Mouse (Mus musculus) skeletal muscle tissue, postnatal 0 days (tissue): Measurements from ENCODE around the gene Timm17a. TPM values are rescaled to one million over a fixed set of nuclear protein-coding genes. Genes with fewer than 3 reads are reported as not detected.

Experiments used
- polyA plus RNA-seq: library from polyadenylated mRNA; unstranded; fragments of >200 nt; fragmentation: Nextera tagmentation; extraction: Ambion mirVana; gene quantifications from 2 replicates; pipeline ENCODE4 v1.2.1, GENCODE M21; 2015

Gene Timm17a
- polyA plus RNA-seq, result 326 and 337 TPM in 2 replicates

DNA sequence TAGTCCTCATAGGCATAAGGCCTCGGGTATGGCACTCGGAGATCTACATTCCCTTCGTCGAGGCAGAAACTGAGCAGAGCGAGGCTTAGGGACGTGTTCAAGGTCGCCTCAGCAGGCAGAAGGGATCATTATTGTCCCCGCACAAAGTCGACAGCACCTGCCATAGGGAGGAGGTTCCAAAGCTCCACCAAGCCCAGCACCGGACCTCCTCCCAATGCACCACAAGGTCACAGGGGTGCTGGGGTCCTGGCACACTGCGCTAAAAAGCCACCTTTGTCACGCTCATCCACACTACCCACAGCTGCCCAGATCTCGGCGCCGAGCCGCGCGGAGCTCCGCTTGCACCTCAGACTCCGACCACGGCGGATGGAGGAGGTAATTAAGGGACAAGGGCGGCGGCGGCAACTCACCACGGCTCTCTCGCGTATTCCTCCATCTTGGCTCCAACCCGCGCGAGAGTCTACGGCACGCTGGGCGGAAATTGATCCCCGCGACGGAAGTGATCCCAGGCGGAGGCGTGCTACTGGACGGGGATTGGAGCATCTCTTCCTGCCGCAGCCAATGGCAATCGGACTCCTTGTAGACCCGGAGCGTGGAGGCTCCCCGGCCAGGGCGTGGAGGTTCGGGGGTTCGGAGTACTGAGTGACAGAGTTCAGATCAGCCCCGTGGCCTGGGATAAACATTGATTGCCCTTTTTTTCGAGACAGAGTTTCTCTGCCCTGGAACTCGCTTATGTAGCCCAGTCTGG, at the start of gene Timm17a:
TSS of gene Timm17a (minus strand) at position 495 of the 748 bp plus-strand sequence.

DNA sequence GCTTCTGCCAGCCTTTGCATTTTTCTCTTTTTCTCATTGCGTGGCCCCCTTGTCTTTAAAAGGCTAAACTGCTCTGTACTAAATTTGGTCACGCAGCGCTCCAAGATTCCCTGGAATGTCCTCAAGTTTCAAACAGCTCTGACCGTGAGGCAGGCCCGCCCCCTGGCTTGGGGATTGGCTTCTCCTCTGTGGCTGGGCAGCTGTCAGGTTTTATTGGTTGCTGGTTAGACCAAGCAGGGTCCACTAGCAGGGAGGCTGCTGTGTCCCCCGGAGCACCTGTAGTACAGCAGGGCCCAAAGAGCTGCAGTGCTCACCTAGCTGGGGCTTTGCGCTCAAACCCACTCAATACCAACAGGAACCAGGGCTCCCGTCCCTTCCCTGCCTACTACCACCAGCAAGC, 11.0 kb upstream of the Timm17a start, which contains the start of gene Lmod1:
TSS of gene Lmod1 (plus strand) at position 237 of the 400 bp plus-strand sequence.

DNA sequence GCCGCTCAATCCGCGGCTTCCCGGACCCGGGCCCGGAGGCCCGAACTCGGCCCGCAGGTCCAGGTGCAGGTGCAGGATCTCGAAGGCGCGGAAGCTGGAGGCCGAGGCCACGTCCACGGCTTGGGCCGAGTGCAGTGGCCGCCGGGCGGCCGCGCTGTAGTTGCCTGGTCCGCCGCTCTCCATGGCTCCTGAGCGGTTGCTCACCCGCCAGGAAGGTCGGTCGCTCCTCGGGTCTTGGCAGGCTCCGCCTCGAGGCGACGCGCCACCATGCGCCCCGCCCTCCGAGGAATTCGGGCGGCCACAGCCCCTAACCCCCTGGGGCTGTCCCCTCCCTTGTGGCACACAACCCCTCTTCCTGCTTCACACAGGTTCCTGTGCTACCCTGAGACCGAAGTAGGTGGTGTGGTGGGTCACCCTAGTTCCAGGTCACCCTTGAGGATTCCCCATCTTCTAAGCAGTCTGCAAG, 29.7 kb downstream of the Timm17a start, which contains the start of gene Rnpep:
TSS of gene Rnpep (minus strand) at position 259 of the 466 bp plus-strand sequence.

DNA sequence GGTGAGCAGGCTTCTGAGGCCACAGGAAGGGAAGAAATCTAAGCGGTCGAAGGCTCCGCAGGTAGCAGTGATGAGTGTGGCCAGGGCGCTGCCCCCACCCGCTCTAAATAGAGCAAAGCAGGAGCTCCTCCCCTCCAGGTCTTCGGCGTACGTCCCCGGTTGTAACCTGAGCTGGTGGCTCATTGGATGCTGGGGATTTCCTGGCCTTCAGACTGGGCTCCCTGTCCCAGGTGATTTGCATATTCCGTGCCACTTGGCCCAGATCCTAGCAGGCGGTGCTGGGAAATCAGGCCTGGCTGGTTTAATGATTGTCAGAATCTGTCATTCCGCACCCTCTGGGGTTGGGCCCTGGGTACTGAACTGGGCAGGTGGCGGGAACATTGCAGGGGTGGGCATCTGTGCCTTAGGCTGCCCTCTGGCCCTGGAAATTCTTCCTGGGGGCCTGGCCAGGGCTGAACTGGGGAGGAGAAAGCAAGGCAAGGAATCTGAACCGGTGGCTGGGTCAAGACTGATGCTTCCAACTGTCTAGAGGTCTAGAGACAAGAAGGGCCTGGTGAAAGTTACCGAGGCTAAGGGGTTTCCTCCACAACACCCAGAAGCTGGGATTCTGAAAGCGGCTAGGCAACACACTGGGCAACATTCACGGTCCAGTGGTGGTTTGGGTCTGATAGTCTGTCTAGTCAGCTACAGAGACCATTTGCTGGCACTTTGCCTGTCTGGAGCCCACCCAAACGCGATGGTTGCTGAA, 55.0 kb downstream of the Timm17a start, which contains the start of gene Elf3:
TSS of gene Elf3 (minus strand) at position 189 of the 748 bp plus-strand sequence.

Other genes starting within 250 kb of the Timm17a start
- gene Lgr6, start 208.5 kb downstream of the Timm17a start, polyA plus RNA-seq, result 0.24 and 0.88 TPM in 2 replicates
- 0.91 and 1.4 TPM in 2 replicates for gene Ptpn7, start 181.1 kb downstream of the Timm17a start, polyA plus RNA-seq
- 35.1 and 38.0 TPM in 2 replicates for gene Arl8a, start 167.0 kb downstream of the Timm17a start, polyA plus RNA-seq
- 0.59 and 0.60 TPM in 2 replicates for gene Gpr37l1, start 146.1 kb downstream of the Timm17a start, polyA plus RNA-seq
- 0.91 and 1.3 TPM in 2 replicates for gene Elf3, start 55.2 kb downstream of the Timm17a start, polyA plus RNA-seq
- gene Rnpep, start 29.7 kb downstream of the Timm17a start, polyA plus RNA-seq, result 26.4 and 35.2 TPM in 2 replicates
- 1.4 and 2.2 TPM in 2 replicates for gene Lmod1, start 11.0 kb upstream of the Timm17a start, polyA plus RNA-seq
- 117 and 123 TPM in 2 replicates for gene Shisa4, start 61.5 kb upstream of the Timm17a start, polyA plus RNA-seq
- 29.1 and 34.0 TPM in 2 replicates for gene Ipo9, start 116.7 kb upstream of the Timm17a start, polyA plus RNA-seq